Mouse (Mus musculus): ENCODE results near the gene Fam49a. TPM values are rescaled to one million over a fixed set of nuclear protein-coding genes. Genes with fewer than 3 reads are reported as not detected.

Gene Fam49a
- polyA plus RNA-seq, 1 experiment from 2014 or later = 106 TPM

DNA sequence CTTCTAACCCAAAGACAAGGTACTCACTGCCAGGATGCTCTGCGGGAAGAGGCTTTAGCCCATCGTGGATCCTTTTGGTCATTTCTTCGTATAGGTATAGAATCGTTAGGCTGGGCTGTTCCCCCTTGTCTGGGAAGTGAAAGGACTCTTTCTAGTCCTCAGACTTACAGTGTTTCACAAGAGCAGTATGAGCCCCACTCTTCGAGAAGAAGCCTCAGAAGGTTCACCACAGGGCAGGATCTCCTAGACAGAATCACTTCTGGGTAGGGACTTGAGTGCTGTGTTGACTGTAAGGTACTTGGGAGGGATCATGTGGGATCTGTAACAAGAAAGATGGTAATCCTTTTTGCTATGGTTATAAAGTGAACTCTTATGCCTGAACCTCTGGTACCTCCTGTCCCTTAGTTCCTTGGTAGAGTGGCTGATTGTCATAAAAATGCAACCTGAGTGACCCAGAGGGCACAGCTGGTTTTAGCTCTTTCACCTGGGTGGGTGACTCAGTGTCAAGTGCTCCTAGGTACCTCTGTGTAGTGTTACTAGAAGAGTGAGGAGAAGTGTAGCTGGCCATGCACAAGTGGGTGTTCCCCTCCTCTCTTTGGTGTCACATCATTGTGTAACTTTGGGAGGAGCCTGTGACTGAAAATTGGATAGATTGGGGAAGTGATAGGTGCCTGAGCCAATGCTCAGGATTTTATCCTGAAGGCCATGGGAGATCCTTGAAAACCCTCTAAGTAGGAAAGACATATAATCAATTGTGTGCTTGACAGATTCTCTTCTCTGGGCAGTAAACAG lies 32.6 kb downstream of the Fam49a start:
- 95% methylated on average over 5 of the region's 5 CpGs for whole genome bisulfite sequencing
- Histone ChIP-seq H3K36me3 (ENCODE audit: control insufficient read depth, insufficient read depth, low read length) (no peaks in the 10 kb centered on the region), H3K9me3 (ENCODE audit: control insufficient read depth, low read length) (no peaks in the 10 kb centered on the region), H3K27ac (ENCODE audit: low read depth, low read length) (no peak overlapping the region), H3K4me3 (ENCODE audit: low read depth, low read length) (no peak overlapping the region), H3K4me1 (ENCODE audit: control insufficient read depth, insufficient read depth, low read length) (peaks cover 15% of the 10 kb centered on the region; the same call in 1 of the 2 replicates), H3K9ac (replicated peaks; ENCODE audit: low read depth, low read length) (no peak overlapping the region), H3K27me3 (ENCODE audit: control insufficient read depth, insufficient read depth, low read length) (no peaks in the 10 kb centered on the region), H3K4me2 (ENCODE audit: low read depth, low read length) (no peak overlapping the region)
- no peak for ATAC-seq (ENCODE audit: low read depth)

DNA sequence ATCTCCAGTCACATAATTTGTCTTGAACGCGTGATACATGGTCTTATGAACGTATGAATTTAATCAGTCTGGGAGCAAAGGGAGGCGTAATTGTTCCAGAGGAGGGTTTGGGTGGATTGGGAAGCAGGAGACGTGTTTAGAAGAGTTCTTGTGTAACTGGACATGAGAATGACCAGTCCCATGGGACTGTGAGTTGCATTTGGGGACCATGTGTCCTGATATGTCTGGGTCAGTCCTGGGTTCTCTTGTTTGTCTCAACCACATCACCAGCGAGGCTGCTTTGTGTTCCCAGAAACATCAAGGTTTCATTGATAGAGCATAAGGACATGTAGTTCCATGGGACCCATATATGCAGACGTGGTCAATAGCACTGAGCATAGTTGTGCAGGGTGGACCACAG lies 36.5 kb downstream of the Fam49a start:
- WGBS = 95% methylated on average over 7 of the region's 7 CpGs
- H3K9me3 ChIP-seq (ENCODE audit: control insufficient read depth, low read length) = no peaks in the 10 kb centered on the region
- no peaks in the 10 kb centered on the region for H3K27me3 ChIP-seq (ENCODE audit: control insufficient read depth, insufficient read depth, low read length)

DNA sequence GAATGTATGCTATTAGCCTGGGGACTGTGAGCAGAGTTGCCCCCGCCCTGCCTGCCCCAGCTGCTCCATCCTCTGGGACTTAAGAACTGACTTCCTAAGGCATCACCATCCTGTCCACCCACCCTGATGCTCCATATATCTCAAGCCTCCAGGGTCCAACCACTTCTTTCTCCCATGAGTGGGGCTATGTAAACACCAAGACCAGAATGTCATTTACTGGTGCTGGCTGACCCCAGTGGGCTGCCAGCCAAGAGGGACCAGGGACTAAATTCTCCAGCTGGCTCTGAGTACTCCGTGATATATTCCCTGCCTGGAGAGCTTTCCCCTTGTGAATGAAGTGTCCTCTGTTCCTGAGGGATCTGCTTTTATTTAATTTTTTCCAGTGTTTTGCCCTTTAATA lies 37.4 kb downstream of the Fam49a start:
- H3K4me2 ChIP-seq (ENCODE audit: low read depth, low read length) = no peak overlapping the region
- no peaks in the 10 kb centered on the region for H3K9me3 ChIP-seq (ENCODE audit: control insufficient read depth, low read length)
- no peak overlapping the region for H3K4me3 ChIP-seq (ENCODE audit: low read depth, low read length)
- no peak overlapping the region for H3K27ac ChIP-seq (ENCODE audit: low read depth, low read length)
- H3K36me3 ChIP-seq (ENCODE audit: control insufficient read depth, insufficient read depth, low read length) = no peaks in the 10 kb centered on the region
- no peak overlapping the region for H3K9ac ChIP-seq (replicated peaks; ENCODE audit: low read depth, low read length)
- H3K4me1 ChIP-seq (ENCODE audit: control insufficient read depth, insufficient read depth, low read length) = no peaks in the 10 kb centered on the region
- peak; percentile 45; the same call in 1 of the 2 replicates for ATAC-seq (ENCODE audit: low read depth)
- no peaks in the 10 kb centered on the region for H3K27me3 ChIP-seq (ENCODE audit: control insufficient read depth, insufficient read depth, low read length)
- 54% methylated on average over 2 of the region's 2 CpGs for WGBS

More for the DNA sequence above, 36.5 kb downstream of the Fam49a start:
- H3K9ac ChIP-seq (replicated peaks; ENCODE audit: low read depth, low read length) = no peak overlapping the region
- H3K4me2 ChIP-seq (ENCODE audit: low read depth, low read length) = no peak overlapping the region
- no peaks in the 10 kb centered on the region for H3K36me3 ChIP-seq (ENCODE audit: control insufficient read depth, insufficient read depth, low read length)
- H3K4me3 ChIP-seq (ENCODE audit: low read depth, low read length) = no peak overlapping the region
- H3K27ac ChIP-seq (ENCODE audit: low read depth, low read length) = no peak overlapping the region
- H3K4me1 ChIP-seq (ENCODE audit: control insufficient read depth, insufficient read depth, low read length) = peaks cover under 1% of the 10 kb centered on the region; the same call in 1 of the 2 replicates
- no peak for ATAC-seq (ENCODE audit: low read depth)

DNA sequence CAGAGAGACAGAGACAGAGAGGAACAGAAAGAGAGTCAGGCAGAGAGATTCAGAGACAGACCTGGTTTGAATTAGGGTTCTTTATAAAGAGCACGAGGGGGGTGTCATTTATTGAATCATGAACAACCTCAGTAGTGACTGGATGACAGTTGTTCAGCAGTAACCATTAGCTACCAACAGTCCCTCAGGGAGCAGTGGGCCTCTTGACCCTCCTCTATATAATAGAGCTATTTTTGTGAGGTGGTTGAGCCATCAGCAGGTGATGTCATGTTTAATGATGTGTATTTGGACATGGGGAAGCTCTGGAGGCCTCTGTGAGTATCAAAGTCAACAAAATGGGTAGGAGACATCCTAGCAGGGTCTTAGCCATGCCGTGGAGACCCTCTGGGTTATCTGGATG lies 39.2 kb downstream of the Fam49a start:
- H3K4me3 ChIP-seq (ENCODE audit: low read depth, low read length) = no peak overlapping the region
- H3K27me3 ChIP-seq (ENCODE audit: control insufficient read depth, insufficient read depth, low read length) = no peaks in the 10 kb centered on the region
- H3K27ac ChIP-seq (ENCODE audit: low read depth, low read length) = no peak overlapping the region
- ATAC-seq (ENCODE audit: low read depth) = no peak
- H3K36me3 ChIP-seq (ENCODE audit: control insufficient read depth, insufficient read depth, low read length) = no peaks in the 10 kb centered on the region
- H3K4me2 ChIP-seq (ENCODE audit: low read depth, low read length) = no peak overlapping the region
- WGBS = 73% methylated on average over 2 of the region's 2 CpGs
- no peak overlapping the region for H3K9ac ChIP-seq (replicated peaks; ENCODE audit: low read depth, low read length)
- H3K4me1 ChIP-seq (ENCODE audit: control insufficient read depth, insufficient read depth, low read length) = no peaks in the 10 kb centered on the region
- no peaks in the 10 kb centered on the region for H3K9me3 ChIP-seq (ENCODE audit: control insufficient read depth, low read length)

DNA sequence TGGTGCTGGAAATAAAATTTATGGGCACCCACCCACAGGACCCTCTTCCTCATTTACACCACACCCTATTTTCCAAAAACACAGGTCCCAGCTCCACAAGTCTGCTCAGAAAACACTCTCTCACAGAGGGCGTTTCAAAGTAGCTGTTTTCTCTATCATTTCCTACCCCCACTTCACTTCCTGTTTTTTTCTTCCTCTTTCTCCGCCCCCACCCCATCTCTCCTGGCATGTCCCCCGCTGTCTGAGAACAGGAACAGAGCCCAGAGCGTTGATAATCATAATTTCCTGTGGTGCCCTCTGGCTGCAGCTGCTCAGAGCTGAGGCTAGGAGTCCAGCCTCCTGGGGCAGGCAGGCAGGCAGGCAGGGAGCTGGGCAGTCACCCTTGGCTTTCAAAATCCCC lies 39.9 kb downstream of the Fam49a start:
- Histone ChIP-seq H3K36me3 (ENCODE audit: control insufficient read depth, insufficient read depth, low read length) (no peaks in the 10 kb centered on the region), H3K27ac (ENCODE audit: low read depth, low read length) (no peak overlapping the region), H3K27me3 (ENCODE audit: control insufficient read depth, insufficient read depth, low read length) (no peaks in the 10 kb centered on the region), H3K9me3 (ENCODE audit: control insufficient read depth, low read length) (no peaks in the 10 kb centered on the region), H3K9ac (replicated peaks; ENCODE audit: low read depth, low read length) (no peak overlapping the region), H3K4me2 (ENCODE audit: low read depth, low read length) (no peak overlapping the region), H3K4me1 (ENCODE audit: control insufficient read depth, insufficient read depth, low read length) (no peaks in the 10 kb centered on the region), H3K4me3 (ENCODE audit: low read depth, low read length) (no peak overlapping the region)
- no peak for ATAC-seq (ENCODE audit: low read depth)
- WGBS = 48% methylated on average over 4 of the region's 4 CpGs

DNA sequence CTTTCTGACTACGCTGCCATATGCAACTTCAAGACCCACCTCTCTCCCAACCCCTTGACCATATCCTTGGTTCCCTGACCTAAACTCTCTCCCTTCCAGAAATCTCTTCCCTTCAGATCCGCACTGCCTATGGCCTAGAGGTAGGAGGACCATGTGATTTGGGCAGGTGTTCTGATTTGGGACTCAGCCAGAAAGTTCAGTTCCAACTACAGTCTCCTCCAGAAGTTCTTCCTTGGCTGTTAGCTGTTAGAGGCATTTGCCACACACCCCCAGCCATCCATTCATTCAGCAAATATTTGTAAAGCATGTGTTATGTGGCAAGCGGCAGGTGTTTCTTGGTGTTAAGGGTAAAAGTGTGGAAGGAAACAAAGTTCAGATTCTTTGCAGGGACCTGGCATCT lies 44.3 kb downstream of the Fam49a start:
- no peaks in the 10 kb centered on the region for H3K4me1 ChIP-seq (ENCODE audit: control insufficient read depth, insufficient read depth, low read length)
- no peak overlapping the region for H3K4me2 ChIP-seq (ENCODE audit: low read depth, low read length)
- no peaks in the 10 kb centered on the region for H3K27me3 ChIP-seq (ENCODE audit: control insufficient read depth, insufficient read depth, low read length)
- no peak overlapping the region for H3K4me3 ChIP-seq (ENCODE audit: low read depth, low read length)
- WGBS = 96% methylated on average over 3 of the region's 3 CpGs
- no peak for ATAC-seq (ENCODE audit: low read depth)
- no peak overlapping the region for H3K9ac ChIP-seq (replicated peaks; ENCODE audit: low read depth, low read length)
- H3K27ac ChIP-seq (ENCODE audit: low read depth, low read length) = no peak overlapping the region
- H3K36me3 ChIP-seq (ENCODE audit: control insufficient read depth, insufficient read depth, low read length) = no peaks in the 10 kb centered on the region
- H3K9me3 ChIP-seq (ENCODE audit: control insufficient read depth, low read length) = no peaks in the 10 kb centered on the region

DNA sequence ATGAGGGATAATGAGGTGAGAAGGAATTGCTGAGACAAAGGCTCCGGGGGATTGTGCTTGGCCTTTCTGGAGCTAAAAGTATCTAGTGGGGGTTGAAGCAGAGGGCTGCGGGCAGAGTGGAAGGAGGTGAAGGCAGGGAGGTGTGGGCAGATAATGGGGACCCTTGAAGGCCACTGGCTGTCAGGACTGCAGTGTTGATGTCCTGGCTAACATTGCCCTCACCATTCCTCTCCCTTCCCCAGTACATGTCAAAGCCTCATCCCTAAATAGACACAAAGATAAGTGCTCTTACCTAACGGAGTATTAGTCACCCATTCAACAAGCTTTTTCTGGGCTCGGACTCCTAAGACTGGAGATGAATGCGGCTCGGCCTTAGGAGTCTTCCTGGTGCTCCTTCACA lies 44.9 kb downstream of the Fam49a start:
- no peaks in the 10 kb centered on the region for H3K9me3 ChIP-seq (ENCODE audit: control insufficient read depth, low read length)
- ATAC-seq (ENCODE audit: low read depth) = no peak
- H3K4me3 ChIP-seq (ENCODE audit: low read depth, low read length) = no peak overlapping the region
- H3K4me2 ChIP-seq (ENCODE audit: low read depth, low read length) = no peak overlapping the region
- H3K4me1 ChIP-seq (ENCODE audit: control insufficient read depth, insufficient read depth, low read length) = no peaks in the 10 kb centered on the region
- no peaks in the 10 kb centered on the region for H3K27me3 ChIP-seq (ENCODE audit: control insufficient read depth, insufficient read depth, low read length)
- H3K9ac ChIP-seq (replicated peaks; ENCODE audit: low read depth, low read length) = no peak overlapping the region
- H3K27ac ChIP-seq (ENCODE audit: low read depth, low read length) = no peak overlapping the region
- WGBS = 92% methylated on average over 6 of the region's 6 CpGs
- H3K36me3 ChIP-seq (ENCODE audit: control insufficient read depth, insufficient read depth, low read length) = no peaks in the 10 kb centered on the region

DNA sequence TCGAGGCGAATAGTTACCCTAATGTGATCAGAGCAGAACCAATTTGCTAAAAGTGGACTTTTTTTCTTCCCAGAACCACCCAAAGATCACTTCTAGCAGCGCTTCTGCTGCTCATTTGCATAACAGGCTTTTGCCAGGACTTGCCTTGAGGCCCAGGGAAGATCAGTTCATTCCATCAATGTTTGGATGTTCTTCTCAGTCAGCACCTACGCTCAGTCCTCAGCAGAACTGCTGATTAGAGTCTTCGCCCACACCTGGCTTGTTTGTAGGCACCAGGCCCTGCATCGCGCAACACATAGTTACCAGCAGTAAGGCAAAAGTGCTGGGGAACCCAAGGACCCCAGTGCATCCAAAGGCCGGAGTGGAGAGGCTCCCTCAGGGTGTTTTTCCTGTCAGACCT lies 45.3 kb downstream of the Fam49a start:
- Histone ChIP-seq H3K36me3 (ENCODE audit: control insufficient read depth, insufficient read depth, low read length) (no peaks in the 10 kb centered on the region), H3K4me3 (ENCODE audit: low read depth, low read length) (no peak overlapping the region), H3K4me1 (ENCODE audit: control insufficient read depth, insufficient read depth, low read length) (no peaks in the 10 kb centered on the region), H3K9ac (replicated peaks; ENCODE audit: low read depth, low read length) (no peak overlapping the region), H3K4me2 (ENCODE audit: low read depth, low read length) (no peak overlapping the region), H3K27ac (ENCODE audit: low read depth, low read length) (no peak overlapping the region), H3K27me3 (ENCODE audit: control insufficient read depth, insufficient read depth, low read length) (no peaks in the 10 kb centered on the region), H3K9me3 (ENCODE audit: control insufficient read depth, low read length) (no peaks in the 10 kb centered on the region)
- no peak for ATAC-seq (ENCODE audit: low read depth)
- 95% methylated on average over 8 of the region's 8 CpGs for WGBS

GRCm38 (mm10) chr12:12313437-12313836 lies 51.5 kb downstream of the Fam49a start:
- Histone ChIP-seq H3K4me3 (ENCODE audit: low read depth, low read length) (no peak overlapping the region), H3K9me3 (ENCODE audit: control insufficient read depth, low read length) (no peaks in the 10 kb centered on the region), H3K27ac (ENCODE audit: low read depth, low read length) (no peak overlapping the region), H3K4me1 (ENCODE audit: control insufficient read depth, insufficient read depth, low read length) (peaks cover 9% of the 10 kb centered on the region; the same call in 1 of the 2 replicates), H3K27me3 (ENCODE audit: control insufficient read depth, insufficient read depth, low read length) (no peaks in the 10 kb centered on the region), H3K36me3 (ENCODE audit: control insufficient read depth, insufficient read depth, low read length) (no peaks in the 10 kb centered on the region), H3K9ac (replicated peaks; ENCODE audit: low read depth, low read length) (no peak overlapping the region), H3K4me2 (ENCODE audit: low read depth, low read length) (no peak overlapping the region)
- ATAC-seq (ENCODE audit: low read depth) = no peak
